Mouse (Mus musculus) olfactory bulb, adult 2 months (tissue): ENCODE data around the gene C6.

Source experiments
- CTCF ChIP-seq: fragments of 200-500 bp; IDR thresholded peaks from 2 replicates; pipeline ENCODE4 v1.5.1; 2012; ENCODE audit warnings: low read depth, mild to moderate bottlenecking, low read length, moderate library complexity; ENCODE audit not compliant: insufficient read depth
- POLR2A ChIP-seq: fragments of 200-500 bp; IDR thresholded peaks from 2 replicates; pipeline ENCODE4 v1.6.1; 2012; ENCODE audit warnings: mild to moderate bottlenecking, low read depth, low read length, moderate library complexity; ENCODE audit not compliant: insufficient read depth

DNA sequence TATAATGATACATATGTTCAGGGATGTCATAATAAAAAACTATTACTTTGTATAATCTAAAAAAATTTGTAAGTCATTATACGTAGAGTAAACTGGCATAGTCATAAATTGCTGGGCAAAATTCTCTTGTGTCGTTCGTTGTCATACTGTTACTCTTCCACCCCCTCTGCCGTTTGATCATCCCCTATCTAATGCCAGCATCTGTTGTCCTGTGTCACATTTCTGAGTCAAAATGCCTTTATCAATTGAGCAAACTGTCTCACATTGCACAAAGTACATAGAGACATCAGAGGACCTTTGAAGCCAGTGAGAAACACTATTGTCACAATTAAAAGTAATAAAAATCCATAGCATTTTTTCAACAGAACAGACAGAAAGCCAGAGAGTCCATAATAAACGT is 88.0 kb downstream of the C6 start:
- no peak for TF ChIP-seq CTCF
- TF ChIP-seq POLR2A, result no peak
